Mouse (Mus musculus) thymus, adult 2 months (tissue): Measurements from ENCODE around the gene Wasl. TPM values are rescaled to one million over a fixed set of nuclear protein-coding genes. Genes with fewer than 3 reads are reported as not detected.

Experiments used
- DNase-seq: peaks from one replicate; pipeline ENCODE4 v3.0.0; 2021
- H3K27ac ChIP-seq: fragments of 200-500 bp; 2 replicates; pipeline ENCODE4 v1.5.1; 2012; ENCODE audit warnings: low read length, control low read depth; ENCODE audit not compliant: control insufficient read depth, insufficient read depth
- H3K27me3 ChIP-seq: fragments of 200-500 bp; 2 replicates; pipeline ENCODE4 v1.6.1; 2012; ENCODE audit warnings: mild to moderate bottlenecking, low read length, moderate library complexity, mixed read lengths; ENCODE audit not compliant: control insufficient read depth, insufficient read depth
- H3K36me3 ChIP-seq: fragments of 200-500 bp; 2 replicates; pipeline ENCODE4 v1.6.1; 2012; ENCODE audit warnings: mild to moderate bottlenecking, low read length, moderate library complexity; ENCODE audit not compliant: control insufficient read depth, insufficient read depth
- H3K4me1 ChIP-seq: fragments of 200-500 bp; replicated peaks from 2 replicates; pipeline ENCODE4 v1.6.1; 2012; ENCODE audit warnings: low read length; ENCODE audit not compliant: control insufficient read depth, insufficient read depth
- H3K4me3 ChIP-seq: fragments of 200-500 bp; 2 replicates; pipeline ENCODE4 v1.5.1; 2012; ENCODE audit warnings: mild to moderate bottlenecking, low read length, control low read depth, moderate library complexity; ENCODE audit not compliant: control insufficient read depth, insufficient read depth
- CTCF ChIP-seq: fragments of 200-500 bp; IDR thresholded peaks from 2 replicates; pipeline ENCODE4 v1.5.1; 2012; ENCODE audit warnings: mild to moderate bottlenecking, control low read depth, low read length, moderate library complexity, borderline replicate concordance; ENCODE audit not compliant: control insufficient read depth, poor library complexity, insufficient read depth; ENCODE audit errors: extremely low read depth
- POLR2A ChIP-seq: fragments of 200-500 bp; IDR thresholded peaks from 2 replicates; pipeline ENCODE4 v1.6.1; 2012; ENCODE audit warnings: mild to moderate bottlenecking, low read length, control low read depth, moderate library complexity; ENCODE audit not compliant: control insufficient read depth, poor library complexity, insufficient read depth; ENCODE audit errors: extremely low read depth
- WGBS: fragments of 180-500 bp; shearing (Covaris S2); methylation state at CpG from one replicate; pipeline ENCODE4 v1.1.7; 2018; 5-methylcytosine and 5-hydroxymethylcytosine counted together
- polyA plus RNA-seq: library from polyadenylated mRNA; depleted of rRNA; stranded (reverse); fragments of >200 nt; gene quantifications from 2 replicates; pipeline ENCODE4 v1.2.3, GENCODE M21; 2012

Gene Wasl
- polyA plus RNA-seq, 1 experiment = 46.3 TPM

- no peak for TF ChIP-seq CTCF
- TF ChIP-seq POLR2A = no peak
- H3K27ac ChIP-seq = no peak overlapping the region
- no peak for DNase-seq
- no peak overlapping the region for H3K4me3 ChIP-seq
- H3K36me3 ChIP-seq = no peaks in the 10 kb centered on the region
- H3K4me1 ChIP-seq = no peaks in the 10 kb centered on the region
- 74% methylated on average over 6 of the region's 6 CpGs for WGBS
- H3K27me3 ChIP-seq = no peaks in the 10 kb centered on the region
Observed at GRCm38 (mm10) chr6:24600134-24600533, 64.7 kb downstream of the Wasl start.

DNA sequence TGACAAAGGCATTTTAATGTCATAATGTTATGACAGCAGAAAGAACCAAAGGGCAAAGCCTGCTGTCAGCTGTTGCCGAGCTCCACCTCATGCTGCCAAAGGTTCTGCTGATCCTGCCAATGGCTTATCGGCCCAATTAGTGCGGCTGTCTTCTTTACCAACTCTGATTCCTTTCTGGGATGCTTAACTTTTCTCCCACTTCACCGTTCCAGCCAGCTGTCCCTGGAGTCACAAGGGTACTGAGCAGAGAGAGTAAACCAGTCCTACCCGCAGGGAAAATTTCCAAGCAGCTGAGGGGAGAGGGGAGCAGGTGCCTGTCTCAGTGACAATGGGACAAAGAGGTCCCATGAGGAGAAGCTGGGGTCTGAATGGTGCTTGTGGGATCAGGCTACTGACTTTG lies 65.2 kb downstream of the Wasl start:
- no peak for DNase-seq
- Histone ChIP-seq H3K36me3 (no peaks in the 10 kb centered on the region), H3K4me3 (no peak overlapping the region), H3K27me3 (no peaks in the 10 kb centered on the region), H3K27ac (no peak overlapping the region), H3K4me1 (no peaks in the 10 kb centered on the region)
- WGBS = 90% methylated on average over 5 of the region's 5 CpGs
- no peak for TF ChIP-seq CTCF
- TF ChIP-seq POLR2A = no peak

DNA sequence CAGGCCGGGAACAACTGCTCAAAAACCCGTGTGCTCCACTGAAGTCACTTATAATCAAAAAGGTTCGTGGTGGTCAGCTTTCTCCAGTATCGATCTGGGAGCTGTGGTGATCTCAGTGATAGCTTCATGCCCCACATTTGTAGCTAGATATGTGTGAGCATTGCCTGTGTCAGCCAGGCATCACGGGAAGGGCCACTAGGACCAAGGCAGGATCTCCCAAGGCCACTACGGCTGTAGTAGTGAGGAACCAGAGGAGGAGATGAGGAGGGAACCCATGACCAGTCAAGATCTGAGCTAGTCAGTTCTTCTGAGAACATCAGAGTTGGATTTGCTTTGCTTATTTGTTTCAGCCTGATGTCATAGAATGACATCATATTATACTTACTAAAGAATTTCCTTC lies 65.6 kb downstream of the Wasl start:
- Histone ChIP-seq H3K36me3 (no peaks in the 10 kb centered on the region), H3K27ac (no peak overlapping the region), H3K4me3 (no peak overlapping the region), H3K4me1 (no peaks in the 10 kb centered on the region), H3K27me3 (no peaks in the 10 kb centered on the region)
- TF ChIP-seq POLR2A (no peak), CTCF (no peak)
- no peak for DNase-seq
- 93% methylated on average over 6 of the region's 6 CpGs for WGBS

GRCm38 (mm10) chr6:24597500-24597899 lies 67.3 kb downstream of the Wasl start, which contains the start of gene Lmod2:
Gene Lmod2 (plus strand): TSS chr6:24597762.
- Histone ChIP-seq H3K4me1 (no peaks in the 10 kb centered on the region), H3K27ac (no peak within 1 kb of the TSS), H3K27me3 (no peaks in the 10 kb centered on the region), H3K4me3 (no peak within 1 kb of the TSS), H3K36me3 (no peaks in the 10 kb centered on the region)
- no peak for DNase-seq
- TF ChIP-seq CTCF (no peak), POLR2A (no peak)
- 94% methylated on average over 10 of the region's 10 CpGs for WGBS

DNA sequence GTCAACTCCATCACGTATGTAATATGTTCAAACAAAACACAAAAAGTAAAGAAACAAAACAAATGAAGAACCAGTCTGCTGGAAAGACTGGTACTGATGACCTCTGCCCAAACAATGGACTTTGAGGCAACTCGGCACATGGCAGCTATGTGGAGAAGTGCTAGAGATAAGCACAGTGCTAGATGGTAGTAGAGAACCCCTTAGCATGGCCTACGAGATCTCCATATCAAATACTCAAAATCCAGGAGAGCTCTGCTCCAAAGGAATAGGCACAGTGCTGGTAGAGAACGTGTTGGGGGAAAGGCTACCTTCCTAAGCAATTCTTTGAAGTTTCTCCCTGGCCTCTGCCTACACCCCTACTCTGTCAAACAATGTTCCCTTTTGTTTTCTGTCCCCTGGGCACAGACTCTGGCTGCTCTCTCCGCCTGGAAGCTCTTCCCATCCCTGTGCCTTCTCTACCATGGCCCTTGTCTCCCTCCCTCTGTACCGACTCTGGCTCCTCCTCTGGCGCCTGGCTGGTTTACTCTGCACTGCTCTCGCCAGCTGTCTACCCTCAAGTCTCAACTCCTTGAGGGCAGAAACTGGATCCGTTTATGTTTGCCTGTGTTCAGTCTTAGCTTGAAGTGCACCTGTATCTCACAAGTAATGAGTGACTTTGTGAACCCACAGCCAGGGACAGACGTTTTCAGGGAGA lies 73.1 kb downstream of the Wasl start:
- Histone ChIP-seq H3K4me3 (no peak overlapping the region), H3K27me3 (no peaks in the 10 kb centered on the region), H3K27ac (no peak overlapping the region), H3K36me3 (no peaks in the 10 kb centered on the region), H3K4me1 (no peaks in the 10 kb centered on the region)
- WGBS = 79% methylated on average over 10 of the region's 10 CpGs
- TF ChIP-seq CTCF (no peak), POLR2A (no peak)
- DNase-seq = no peak

DNA sequence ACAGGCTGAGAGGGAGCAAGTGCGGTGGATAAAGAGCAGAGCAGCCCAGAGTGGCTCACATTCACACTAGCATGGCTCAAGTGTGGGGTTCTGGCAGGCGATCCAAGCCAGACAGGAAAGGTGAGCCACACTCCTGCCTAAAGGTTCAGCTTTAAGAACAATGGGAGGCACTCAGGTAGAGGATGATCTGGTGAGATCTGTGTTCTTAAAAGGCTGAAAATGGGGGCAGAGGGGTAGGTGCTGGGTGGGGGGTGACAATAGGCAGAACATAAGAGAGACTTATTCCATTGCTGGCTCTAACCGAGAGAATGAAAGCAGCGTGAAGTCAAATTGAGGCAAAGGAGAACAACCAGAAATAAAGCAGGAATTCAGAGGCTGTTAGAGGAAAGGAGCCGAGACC lies 74.5 kb downstream of the Wasl start:
- Histone ChIP-seq H3K36me3 (no peaks in the 10 kb centered on the region), H3K27me3 (no peaks in the 10 kb centered on the region), H3K4me1 (no peaks in the 10 kb centered on the region), H3K4me3 (no peak overlapping the region), H3K27ac (no peak overlapping the region)
- DNase-seq = no peak
- WGBS = 95% methylated on average over 5 of the region's 5 CpGs
- TF ChIP-seq CTCF (no peak), POLR2A (no peak)

DNA sequence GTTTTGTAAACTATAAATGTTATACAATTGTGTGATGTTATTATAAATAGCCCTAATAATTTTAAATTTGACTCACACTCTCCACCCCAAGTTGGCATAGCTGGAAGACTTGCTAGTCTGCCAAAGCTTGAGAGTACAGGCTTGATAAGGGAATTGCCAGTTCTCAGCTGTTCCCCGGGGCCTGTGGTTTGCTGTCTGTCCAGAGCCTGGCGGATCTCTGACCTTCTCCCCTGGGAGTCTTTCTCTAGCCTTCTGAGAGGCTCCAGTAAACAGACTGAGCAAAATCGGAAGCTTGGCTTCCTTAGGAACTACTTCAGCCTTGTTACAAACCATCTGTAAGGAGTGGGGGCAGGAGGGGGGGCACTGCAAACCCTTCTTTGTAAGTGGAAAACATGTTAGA lies 77.9 kb downstream of the Wasl start:
- Histone ChIP-seq H3K4me1 (no peaks in the 10 kb centered on the region), H3K27me3 (no peaks in the 10 kb centered on the region), H3K4me3 (no peak overlapping the region), H3K36me3 (no peaks in the 10 kb centered on the region), H3K27ac (no peak overlapping the region)
- WGBS = 69% methylated on average over 3 of the region's 3 CpGs
- TF ChIP-seq CTCF (no peak), POLR2A (no peak)
- no peak for DNase-seq
